Mouse (Mus musculus) neural tube, embryonic 13.5 days (tissue): Measurements from ENCODE around the gene Olfr267. TPM values are rescaled to one million over a fixed set of nuclear protein-coding genes. Genes with fewer than 3 reads are reported as not detected.

ENCODE experiments used
- ATAC-seq: fragments of 200-750 bp; cut with Nextera tagmentation; 2 replicates; pipeline ENCODE4 v1.8.0; 2017; ENCODE audit warnings: low read depth, mild to moderate bottlenecking, moderate TSS enrichment, moderate library complexity
- H3K27ac ChIP-seq: fragments of 300-500 bp; sonication (generic); replicated peaks from 2 replicates; pipeline ENCODE4 v1.5.1; 2015; ENCODE audit warnings: moderate library complexity, mild to moderate bottlenecking, inconsistent platforms
- H3K27me3 ChIP-seq: fragments of 300-500 bp; sonication (generic); 2 replicates; pipeline ENCODE4 v1.6.1; 2015; ENCODE audit warnings: mild to moderate bottlenecking, inconsistent platforms
- H3K36me3 ChIP-seq: fragments of 300-500 bp; sonication (generic); 2 replicates; pipeline ENCODE4 v1.6.1; 2015; ENCODE audit warnings: mild to moderate bottlenecking, inconsistent platforms
- H3K4me1 ChIP-seq: fragments of 300-500 bp; sonication (generic); replicated peaks from 2 replicates; pipeline ENCODE4 v1.6.1; 2015; ENCODE audit warnings: inconsistent platforms
- H3K4me2 ChIP-seq: fragments of 300-500 bp; sonication (generic); 2 replicates; pipeline ENCODE4 v1.6.1; 2015; ENCODE audit warnings: inconsistent platforms, mild to moderate bottlenecking, moderate library complexity
- H3K4me3 ChIP-seq: fragments of 300-500 bp; sonication (generic); 2 replicates; pipeline ENCODE4 v1.5.1; 2015; ENCODE audit warnings: mild to moderate bottlenecking, inconsistent platforms
- H3K9ac ChIP-seq: fragments of 300-500 bp; sonication (generic); 2 replicates; pipeline ENCODE4 v1.6.1; 2015; ENCODE audit warnings: moderate library complexity, mild to moderate bottlenecking, inconsistent platforms
- H3K9me3 ChIP-seq: fragments of 300-500 bp; sonication (generic); 2 replicates; pipeline ENCODE4 v1.6.1; 2016; ENCODE audit warnings: inconsistent platforms
- WGBS: fragments of 180-500 bp; shearing (Covaris S2); methylation state at CpG from one replicate; pipeline ENCODE4 v1.1.7; 2015; 5-methylcytosine and 5-hydroxymethylcytosine counted together
- polyA plus RNA-seq: library from polyadenylated mRNA; unstranded; fragments of >200 nt; fragmentation: Nextera tagmentation; extraction: Ambion mirVana; gene quantifications from 2 replicates; pipeline ENCODE4 v1.2.1, GENCODE M21; 2015

Gene Olfr267
- polyA plus RNA-seq: not detected in 2 replicates

DNA sequence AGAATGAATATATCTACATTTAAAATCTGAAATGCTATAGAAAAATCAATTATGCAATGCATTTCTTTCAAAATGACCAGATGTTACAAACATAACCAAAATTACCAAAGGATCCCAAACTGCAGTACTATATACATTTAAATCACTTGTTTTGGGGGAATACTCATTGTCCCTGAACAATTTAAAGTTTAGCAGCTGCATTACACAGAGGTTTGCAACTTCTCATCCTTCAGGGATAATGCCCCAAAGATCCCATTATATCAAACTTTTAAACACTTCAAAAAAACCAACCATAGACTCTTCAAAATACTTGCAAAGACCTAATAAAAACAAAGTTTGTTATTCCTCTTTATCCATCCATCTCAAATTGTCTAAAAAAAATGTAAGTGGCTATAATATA is at the start of gene Olfr267:
Gene Olfr267 (minus strand): TSS at position 101 of the 400 bp plus-strand sequence.
- Histone ChIP-seq H3K27me3 (no peaks in the 10 kb centered on the region), H3K27ac (no peak within 1 kb of the TSS), H3K4me1 (no peaks in the 10 kb centered on the region), H3K9ac (no peak within 1 kb of the TSS), H3K9me3 (no peaks in the 10 kb centered on the region), H3K4me2 (no peak within 1 kb of the TSS), H3K4me3 (no peak within 1 kb of the TSS), H3K36me3 (no peaks in the 10 kb centered on the region)
- no peak for ATAC-seq

DNA sequence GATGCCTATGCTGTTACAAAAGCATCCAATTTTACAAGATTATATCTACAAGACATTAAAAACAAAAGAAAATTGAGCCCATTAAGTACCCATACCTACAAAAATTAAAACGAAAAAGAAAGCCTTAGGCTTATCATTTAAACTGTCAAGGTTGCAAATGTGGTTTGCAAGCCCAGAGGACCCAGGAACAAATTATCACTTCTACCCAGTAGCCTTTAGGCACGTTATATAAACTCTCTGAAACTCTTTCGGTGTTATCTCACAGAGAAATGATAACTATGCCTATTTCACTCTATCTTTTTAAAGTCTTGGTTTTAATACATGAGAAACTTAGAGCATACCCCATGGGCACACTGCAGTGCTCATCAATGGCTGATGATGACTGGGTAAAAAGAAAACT is 45.4 kb upstream of the Olfr267 start:
- no peaks in the 10 kb centered on the region for H3K9me3 ChIP-seq
- no peaks in the 10 kb centered on the region for H3K4me1 ChIP-seq
- no peak overlapping the region for H3K9ac ChIP-seq
- ATAC-seq: no peak
- H3K27ac ChIP-seq: no peak overlapping the region
- H3K27me3 ChIP-seq: no peaks in the 10 kb centered on the region
- H3K4me3 ChIP-seq: no peak overlapping the region
- peaks cover 37% of the 10 kb centered on the region for H3K36me3 ChIP-seq
- H3K4me2 ChIP-seq: no peak overlapping the region
- 96% methylated on average over 3 of the region's 3 CpGs for WGBS

DNA sequence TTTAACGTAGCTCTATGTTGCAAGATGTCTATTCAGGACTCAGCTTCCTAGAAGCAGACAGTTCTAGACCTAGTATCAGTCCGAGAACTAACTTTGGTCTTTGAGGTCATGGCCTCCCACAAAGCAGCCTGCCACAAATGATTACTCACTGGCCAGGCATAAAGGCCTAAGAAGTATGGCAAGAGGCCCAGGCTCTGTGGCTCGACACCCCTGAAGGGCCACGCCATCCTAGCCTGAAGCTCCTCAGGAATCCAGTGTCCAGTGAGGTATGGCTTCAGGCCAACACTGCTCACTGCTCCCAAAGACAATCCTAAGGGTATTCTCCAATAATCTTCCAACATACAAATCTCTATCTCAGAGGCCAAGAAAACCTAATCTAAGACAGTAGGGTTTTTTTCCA is 38.4 kb upstream of the Olfr267 start:
- Histone ChIP-seq H3K36me3 (peaks cover 58% of the 10 kb centered on the region), H3K4me2 (no peak overlapping the region), H3K27me3 (no peaks in the 10 kb centered on the region), H3K9me3 (no peaks in the 10 kb centered on the region), H3K4me3 (no peak overlapping the region), H3K4me1 (no peaks in the 10 kb centered on the region), H3K9ac (no peak overlapping the region), H3K27ac (no peak overlapping the region)
- ATAC-seq: no peak
- 87% methylated on average over 4 of the region's 4 CpGs for WGBS

GRCm38 (mm10) chr4:58786659-58787058 is 857 bp downstream of the Olfr267 start:
- Histone ChIP-seq H3K27me3 (no peaks in the 10 kb centered on the region), H3K4me1 (no peaks in the 10 kb centered on the region), H3K27ac (no peak overlapping the region), H3K4me2 (no peak overlapping the region), H3K9me3 (no peaks in the 10 kb centered on the region), H3K9ac (no peak overlapping the region), H3K36me3 (no peaks in the 10 kb centered on the region), H3K4me3 (no peak overlapping the region)
- WGBS: 79% methylated on average over 3 of the region's 3 CpGs
- ATAC-seq: no peak

DNA sequence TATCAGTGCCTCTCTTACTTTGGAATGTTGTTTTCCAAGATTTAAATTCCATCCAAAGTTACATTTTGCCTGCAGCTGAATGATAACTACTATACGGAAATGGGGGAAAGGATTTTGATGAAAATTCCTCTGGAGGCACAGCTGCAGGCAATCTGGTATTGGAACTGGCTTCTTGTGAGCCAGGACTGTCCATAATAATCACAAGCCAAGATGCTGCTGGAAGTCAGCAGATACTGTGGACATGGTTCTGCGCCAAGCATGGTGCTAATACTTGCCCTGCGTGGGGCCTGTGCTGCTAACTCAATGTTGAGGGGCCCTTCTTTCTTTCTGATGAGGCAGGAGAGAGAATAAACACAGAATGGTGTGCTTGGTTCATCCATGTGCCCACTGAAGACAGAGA is 24.1 kb downstream of the Olfr267 start:
- H3K9ac ChIP-seq: no peak overlapping the region
- no peaks in the 10 kb centered on the region for H3K27me3 ChIP-seq
- no peaks in the 10 kb centered on the region for H3K4me1 ChIP-seq
- no peak for ATAC-seq
- no peak overlapping the region for H3K4me3 ChIP-seq
- no peaks in the 10 kb centered on the region for H3K9me3 ChIP-seq
- H3K36me3 ChIP-seq: no peaks in the 10 kb centered on the region
- 87% methylated on average over 3 of the region's 3 CpGs for WGBS
- H3K4me2 ChIP-seq: no peak overlapping the region
- H3K27ac ChIP-seq: no peak overlapping the region

- H3K9me3 ChIP-seq: no peaks in the 10 kb centered on the region
- H3K27me3 ChIP-seq: no peaks in the 10 kb centered on the region
- no peak overlapping the region for H3K27ac ChIP-seq
- no peak overlapping the region for H3K4me2 ChIP-seq
- no peaks in the 10 kb centered on the region for H3K4me1 ChIP-seq
- no peak for ATAC-seq
- H3K4me3 ChIP-seq: no peak overlapping the region
- H3K36me3 ChIP-seq: no peaks in the 10 kb centered on the region
- 71% methylated on average over 2 of the region's 2 CpGs for WGBS
- no peak overlapping the region for H3K9ac ChIP-seq
Observed at GRCm38 (mm10) chr4:58749510-58749909, 38.0 kb downstream of the Olfr267 start.

GRCm38 (mm10) chr4:58749101-58749500 is 38.4 kb downstream of the Olfr267 start:
- Histone ChIP-seq H3K4me2 (no peak overlapping the region), H3K9me3 (no peaks in the 10 kb centered on the region), H3K27ac (no peak overlapping the region), H3K4me3 (no peak overlapping the region), H3K27me3 (no peaks in the 10 kb centered on the region), H3K36me3 (no peaks in the 10 kb centered on the region), H3K9ac (no peak overlapping the region), H3K4me1 (no peaks in the 10 kb centered on the region)
- 65% methylated on average over 10 of the region's 10 CpGs for WGBS
- no peak for ATAC-seq

DNA sequence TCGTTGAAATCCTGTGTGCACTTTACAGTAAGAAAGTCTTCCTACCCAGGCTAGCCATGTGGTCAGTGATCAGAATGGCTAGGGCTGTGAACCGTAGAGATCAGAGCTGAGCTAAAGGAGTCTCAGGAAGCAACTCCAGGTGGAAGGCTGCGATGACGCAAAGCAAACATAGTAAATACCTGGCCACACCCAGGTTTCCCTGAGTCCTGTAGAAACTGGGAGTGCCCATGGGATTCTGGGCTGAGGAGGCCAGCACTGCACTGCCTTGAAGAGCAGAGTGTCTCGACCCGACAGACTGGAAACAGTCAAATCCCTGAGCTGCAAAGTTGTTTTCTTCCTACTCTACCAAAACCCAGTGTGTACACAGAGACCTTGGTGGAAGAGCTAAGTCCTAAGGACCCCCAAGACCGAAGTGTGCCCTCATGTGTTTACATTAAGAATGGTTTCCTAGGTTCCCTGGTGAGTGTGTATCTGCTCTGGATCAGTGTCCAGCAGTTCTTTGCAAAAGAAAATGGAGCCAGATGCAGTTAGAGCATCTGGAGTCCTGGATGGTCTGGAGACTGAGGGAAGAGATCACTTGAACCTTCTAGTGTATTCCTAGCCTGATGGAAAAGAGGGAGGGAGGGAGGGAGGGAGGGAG is 41.8 kb downstream of the Olfr267 start:
- no peak overlapping the region for H3K4me2 ChIP-seq
- no peaks in the 10 kb centered on the region for H3K36me3 ChIP-seq
- no peaks in the 10 kb centered on the region for H3K9me3 ChIP-seq
- no peak overlapping the region for H3K9ac ChIP-seq
- 90% methylated on average over 7 of the region's 7 CpGs for WGBS
- H3K4me3 ChIP-seq: no peak overlapping the region
- no peak for ATAC-seq
- no peaks in the 10 kb centered on the region for H3K27me3 ChIP-seq
- no peaks in the 10 kb centered on the region for H3K4me1 ChIP-seq
- H3K27ac ChIP-seq: no peak overlapping the region

- Histone ChIP-seq H3K36me3 (no peaks in the 10 kb centered on the region), H3K9me3 (no peaks in the 10 kb centered on the region), H3K9ac (no peak overlapping the region), H3K27ac (no peak overlapping the region), H3K27me3 (no peaks in the 10 kb centered on the region), H3K4me1 (no peaks in the 10 kb centered on the region), H3K4me3 (no peak overlapping the region), H3K4me2 (no peak overlapping the region)
- no peak for ATAC-seq
- 70% methylated on average over 18 of the region's 18 CpGs for WGBS
Observed at GRCm38 (mm10) chr4:58736867-58737633, 50.5 kb downstream of the Olfr267 start.

Other genes with a start within 250 kb of the Olfr267 start
- 21.9 and 27.4 TPM in 2 replicates for gene Lpar1, start 233.8 kb downstream of the Olfr267 start, polyA plus RNA-seq
- gene Ecpas, start 125.0 kb upstream of the Olfr267 start, polyA plus RNA-seq: 27.0 and 30.8 TPM in 2 replicates
- 0.44 and 0.47 TPM in 2 replicates for gene Zkscan16, start 155.9 kb upstream of the Olfr267 start, polyA plus RNA-seq
- gene Ptgr1, start 199.4 kb upstream of the Olfr267 start, polyA plus RNA-seq: 5.8 and 6.8 TPM in 2 replicates
- 4.3 and 6.8 TPM in 2 replicates for gene Dnajc25, start 207.3 kb upstream of the Olfr267 start, polyA plus RNA-seq
- 4.8 and 10.0 TPM in 2 replicates for gene Gm20503, start 215.5 kb upstream of the Olfr267 start, polyA plus RNA-seq
- 150 and 161 TPM in 2 replicates for gene Gng10, start 247.4 kb upstream of the Olfr267 start, polyA plus RNA-seq